Mouse (Mus musculus) erythroid progenitor cell, adult 5-6 weeks (primary cell): ENCODE measurements around the gene Col5a3. TPM values are rescaled to one million over a fixed set of nuclear protein-coding genes. Genes with fewer than 3 reads are reported as not detected.

Experiments used
- ATAC-seq: replicated peaks from 2 replicates; pipeline ENCODE4 v1.8.0; 2016; ENCODE audit warnings: moderate number of reproducible peaks, mild to moderate bottlenecking, moderate TSS enrichment, inconsistent platforms; ENCODE audit not compliant: poor library complexity, low FRiP score, severe bottlenecking
- total RNA-seq, 2 experiments: library from RNA; stranded (forward) in 1 of 2; stranded (reverse) in 1 of 2; fragments of 150-400 nt in 1 of 2; fragments of 186-747, 209-891 nt in 1 of 2; gene quantifications; 2 replicates each; pipeline versions ENCODE4 v1.2.3 to v1.2.4; 2015 to 2017; ENCODE audit warnings: low replicate concordance in 2 of 2

Gene Col5a3
- total RNA-seq, 2 experiments from 2014 or later, result 1.3 TPM; not detected in 1

- no peak for ATAC-seq
Observed at GRCm38 (mm10) chr9:20810271-20810670, 4.6 kb downstream of the Col5a3 start.

- no peak for ATAC-seq
Observed at GRCm38 (mm10) chr9:20805706-20806105, 9.2 kb downstream of the Col5a3 start.

DNA sequence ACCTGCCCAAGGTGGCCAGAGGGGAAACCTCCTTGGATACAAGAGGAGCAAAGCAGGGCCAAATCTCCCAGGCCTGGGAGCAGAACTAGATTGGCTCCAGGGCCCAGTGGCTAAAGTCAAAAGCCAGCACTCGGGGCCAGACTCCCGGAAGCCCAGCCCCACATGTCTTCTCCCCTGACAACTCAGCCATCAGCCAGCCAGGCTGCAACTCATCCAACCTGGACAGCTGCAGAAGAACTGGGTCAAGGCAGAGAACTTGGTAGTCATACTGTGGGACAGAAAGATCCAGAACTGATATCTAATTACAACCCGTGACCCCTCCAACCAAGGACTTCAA is 9.7 kb downstream of the Col5a3 start:
- ATAC-seq, result no peak

- peak; percentile 56; the same call in 1 of the 2 replicates for ATAC-seq
Observed at GRCm38 (mm10) chr9:20804266-20805158, 10.4 kb downstream of the Col5a3 start.

DNA sequence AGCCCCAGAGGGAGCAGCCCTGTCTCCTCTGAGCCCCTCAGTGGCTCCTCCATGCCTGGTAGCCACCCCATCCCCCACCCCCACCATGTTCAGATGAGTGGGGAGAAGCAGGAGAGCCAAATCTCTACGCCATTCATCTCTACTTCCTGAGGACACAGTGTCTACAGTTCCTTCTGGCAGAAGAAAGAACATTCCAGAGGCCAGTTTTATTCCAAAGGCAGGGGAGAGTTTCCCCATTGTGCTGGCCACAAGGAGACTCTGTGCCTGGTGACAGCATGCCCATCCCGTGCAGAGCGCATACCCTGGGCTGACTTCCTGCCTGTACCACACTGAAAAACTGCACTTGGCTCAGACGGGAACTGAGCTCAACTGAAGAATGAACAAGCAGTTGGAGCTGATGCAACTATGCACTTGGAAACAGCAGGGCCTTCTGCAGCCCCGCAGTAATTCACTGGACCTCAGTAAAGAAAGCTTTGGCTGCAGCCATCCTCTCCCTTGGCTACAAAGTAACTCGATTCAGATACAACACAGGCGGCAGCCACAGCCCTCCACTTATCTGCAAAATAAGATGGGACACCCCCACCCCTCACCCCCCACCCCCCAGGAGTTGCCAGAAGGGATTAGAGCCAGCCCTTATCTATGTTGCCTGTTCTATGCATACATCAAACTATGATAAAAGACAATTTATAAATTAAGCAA is 20.6 kb downstream of the Col5a3 start:
- ATAC-seq, result no peak

GRCm38 (mm10) chr9:20790345-20790744 is 24.5 kb downstream of the Col5a3 start:
- ATAC-seq, result no peak

DNA sequence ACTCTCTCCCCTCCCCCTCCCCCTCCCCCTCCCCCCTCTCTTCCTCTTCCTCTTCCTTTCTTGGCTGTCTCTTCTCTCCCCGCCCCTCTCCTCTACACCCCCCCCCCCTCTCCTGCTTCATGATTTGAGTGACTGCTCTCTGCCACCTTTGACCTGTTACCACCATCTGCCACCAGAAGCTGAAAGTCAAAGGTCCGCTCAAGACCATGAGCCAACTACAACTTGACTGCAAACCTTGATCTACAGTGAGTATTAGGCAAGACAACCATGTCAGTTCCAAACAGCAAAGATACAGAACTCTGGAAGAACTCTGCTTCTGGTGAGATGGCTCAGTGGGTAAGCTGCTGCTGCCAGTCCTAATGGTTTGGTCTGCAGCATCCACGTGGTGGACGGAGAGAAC is 25.2 kb downstream of the Col5a3 start:
- ATAC-seq, result no peak

DNA sequence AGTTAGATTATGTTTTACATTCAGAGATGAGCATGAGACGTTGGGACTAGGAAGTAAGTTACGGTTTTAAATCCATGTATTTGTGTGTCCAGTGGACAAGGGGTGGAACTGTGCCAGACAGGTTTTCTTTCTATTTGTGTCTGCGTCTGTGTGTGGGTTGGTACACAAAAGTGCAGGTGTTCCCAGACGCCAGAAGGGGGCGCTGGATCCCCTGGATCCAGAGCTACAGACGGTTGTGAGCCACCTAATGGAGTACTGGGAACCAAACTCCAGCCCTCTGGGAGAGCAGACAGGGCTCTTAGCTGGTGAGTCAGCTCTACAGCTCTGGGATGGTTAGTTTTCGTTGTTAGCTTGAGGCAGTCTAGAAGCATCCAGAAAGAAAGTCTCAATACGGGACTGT is 26.9 kb downstream of the Col5a3 start:
- ATAC-seq, result no peak

DNA sequence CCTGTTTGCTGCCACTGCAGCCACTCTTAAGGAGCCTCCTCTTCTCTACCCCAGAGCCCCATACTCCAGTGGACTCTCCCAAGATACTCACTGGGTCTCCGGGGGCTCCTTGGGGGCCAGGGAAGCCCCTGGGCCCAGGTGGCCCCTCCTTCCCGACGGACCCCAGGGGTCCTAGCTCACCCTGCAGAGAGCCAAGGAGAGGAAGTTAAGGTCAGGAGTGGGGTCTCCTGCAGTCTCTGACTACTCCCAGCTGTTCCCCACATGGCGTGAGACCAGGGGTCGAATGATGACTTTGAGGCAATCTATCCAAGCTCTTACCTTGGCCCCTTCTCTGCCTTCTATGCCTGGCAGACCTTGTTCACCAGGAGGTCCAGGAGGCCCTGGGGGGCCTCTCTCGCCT is 29.8 kb downstream of the Col5a3 start:
- ATAC-seq, result no peak

DNA sequence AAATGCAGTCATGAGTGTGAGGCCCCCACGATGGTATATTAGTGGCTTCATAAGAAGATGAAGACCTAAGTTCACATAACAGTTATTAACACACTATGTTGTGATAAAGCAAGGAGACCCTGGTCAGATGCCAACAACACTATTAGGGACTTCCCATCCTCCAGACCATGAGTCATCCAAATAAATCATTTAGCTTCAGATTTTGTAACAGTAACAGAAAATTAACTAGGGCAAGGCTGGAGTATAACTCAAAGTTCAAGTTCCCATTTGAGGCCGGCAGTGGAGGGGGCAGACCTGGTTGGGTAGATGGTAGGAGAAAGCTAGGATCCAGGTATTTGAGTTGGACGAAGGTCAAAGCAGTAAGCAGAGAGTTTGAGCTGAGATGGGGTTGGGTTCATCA is 33.6 kb downstream of the Col5a3 start:
- ATAC-seq, result no peak

DNA sequence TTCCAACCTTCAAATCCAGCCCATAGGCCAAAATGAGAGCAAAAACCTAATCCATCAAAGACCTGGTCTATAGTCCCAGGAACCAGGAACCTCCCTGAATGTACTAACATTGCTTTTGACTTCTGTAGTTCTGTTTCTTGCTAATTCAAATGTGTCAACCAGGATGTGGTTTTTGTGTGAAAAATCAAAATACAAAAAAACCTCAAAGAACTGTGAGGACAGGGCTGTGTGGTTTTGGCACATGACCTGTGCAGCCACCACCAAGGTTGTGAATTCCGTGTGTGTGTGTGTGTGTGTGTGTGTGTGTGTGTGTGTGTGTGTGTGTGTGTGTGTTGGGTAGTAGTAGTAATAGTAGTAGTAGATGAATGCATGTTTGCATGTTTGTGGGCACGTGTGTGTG is 49.6 kb downstream of the Col5a3 start:
- no peak for ATAC-seq

GRCm38 (mm10) chr9:20763099-20763498 is 51.8 kb downstream of the Col5a3 start:
- no peak for ATAC-seq

GRCm38 (mm10) chr9:20762197-20762961 is 52.5 kb downstream of the Col5a3 start:
- ATAC-seq, result no peak

GRCm38 (mm10) chr9:20761388-20761787 is 53.5 kb downstream of the Col5a3 start:
- ATAC-seq, result no peak

GRCm38 (mm10) chr9:20760813-20761212 is 54.1 kb downstream of the Col5a3 start:
- ATAC-seq, result no peak

- ATAC-seq, result no peak
Observed at GRCm38 (mm10) chr9:20758896-20759295, 56.0 kb downstream of the Col5a3 start.

DNA sequence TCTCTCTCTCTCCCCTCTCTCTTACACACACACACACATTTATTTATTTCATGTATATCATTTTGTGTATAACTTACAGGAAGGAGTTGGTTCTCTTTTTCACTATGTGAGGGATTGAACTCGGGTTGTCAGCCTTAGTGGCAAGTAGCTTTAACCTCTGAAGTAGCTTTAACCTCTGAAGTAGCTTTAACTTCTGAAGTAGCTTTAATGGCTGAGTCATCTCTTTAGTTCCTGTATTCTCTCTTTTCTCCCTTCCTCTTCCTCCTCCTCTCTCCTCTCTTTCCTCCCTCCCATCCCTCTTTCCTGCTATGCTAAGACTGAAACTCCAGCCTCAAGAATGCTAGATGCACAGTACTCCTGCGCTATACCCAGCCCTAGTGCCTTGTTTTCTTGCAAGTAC is 56.6 kb downstream of the Col5a3 start:
- no peak for ATAC-seq

DNA sequence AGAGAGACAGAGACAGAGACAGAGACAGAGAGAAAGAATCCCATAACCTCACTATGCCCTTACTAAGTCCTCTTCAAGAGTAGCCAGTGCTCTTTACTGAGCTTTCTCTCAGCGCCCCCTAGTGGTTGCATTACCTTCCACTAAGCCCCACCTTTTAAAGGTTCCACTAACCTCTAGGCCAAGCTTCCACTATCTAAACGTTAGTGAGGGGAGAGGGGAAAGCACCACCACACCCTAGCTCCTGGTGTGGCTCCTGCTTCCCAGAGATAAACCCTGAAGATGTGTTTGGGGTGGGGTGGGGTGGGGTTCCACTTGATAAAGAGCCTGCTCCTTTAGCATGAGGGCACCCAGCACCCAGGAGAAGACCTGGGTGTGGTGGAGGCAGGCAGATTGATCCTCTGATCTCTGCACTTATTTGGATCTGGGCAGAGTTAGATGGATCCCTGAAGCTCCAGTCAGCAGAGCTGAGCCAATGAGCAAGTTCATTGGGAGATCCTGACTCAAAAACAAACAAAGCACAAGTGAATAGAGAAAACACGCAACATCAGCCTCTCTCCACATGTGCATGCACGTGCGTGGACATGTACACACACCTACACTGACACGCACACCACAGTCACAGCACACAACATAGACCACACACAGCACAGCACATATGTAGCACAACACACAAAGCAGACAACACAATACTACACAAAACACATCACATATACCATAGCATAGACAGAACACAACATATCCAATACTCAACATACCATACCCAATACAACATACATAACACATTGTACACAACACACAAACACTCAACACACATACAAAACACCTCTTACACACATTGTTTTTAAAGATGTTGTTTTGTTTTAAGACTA is 57.5 kb downstream of the Col5a3 start:
- peak; percentile 72 for ATAC-seq

GRCm38 (mm10) chr9:20756081-20756700 is 58.7 kb downstream of the Col5a3 start:
- ATAC-seq, result no peak
